Mouse (Mus musculus) erythroblast, embryonic 14.5 days (primary cell): ENCODE data around the gene Nudt4. TPM values are rescaled to one million over a fixed set of nuclear protein-coding genes. Genes with fewer than 3 reads are reported as not detected.

Experiments
- H3K27me3 ChIP-seq: 2 replicates; pipeline ENCODE4 v1.6.1; 2012; ENCODE audit warnings: inconsistent platforms; ENCODE audit not compliant: control insufficient read depth
- H3K36me3 ChIP-seq: 2 replicates; pipeline ENCODE4 v1.6.1; 2012; ENCODE audit warnings: mild to moderate bottlenecking, inconsistent platforms; ENCODE audit not compliant: control insufficient read depth
- H3K4me1 ChIP-seq: 2 replicates; pipeline ENCODE4 v1.6.1; 2012; ENCODE audit warnings: inconsistent platforms; ENCODE audit not compliant: control insufficient read depth
- H3K4me3 ChIP-seq: replicated peaks from 2 replicates; pipeline ENCODE3; 2012; ENCODE audit warnings: moderate library complexity, mild to moderate bottlenecking, inconsistent platforms
- H3K9me3 ChIP-seq: 2 replicates; pipeline ENCODE4 v1.6.1; 2012; ENCODE audit warnings: low read length, inconsistent platforms, mixed read lengths; ENCODE audit not compliant: control insufficient read depth
- GATA1 ChIP-seq: IDR thresholded peaks from 2 replicates; pipeline ENCODE4 v1.6.1; 2012; ENCODE audit warnings: low read length, inconsistent platforms, mixed read lengths
- TAL1 ChIP-seq: IDR thresholded peaks from 3 replicates; pipeline ENCODE4 v1.6.1; 2012; ENCODE audit warnings: low read length, inconsistent platforms, mixed read lengths
- polyA plus RNA-seq: library from polyadenylated mRNA; stranded (reverse); fragments of >175 nt; gene quantifications from 2 replicates; pipeline ENCODE4 v1.2.3, GENCODE M21; 2012

Gene Nudt4
- polyA plus RNA-seq, 1 experiment: 28.8 TPM

DNA sequence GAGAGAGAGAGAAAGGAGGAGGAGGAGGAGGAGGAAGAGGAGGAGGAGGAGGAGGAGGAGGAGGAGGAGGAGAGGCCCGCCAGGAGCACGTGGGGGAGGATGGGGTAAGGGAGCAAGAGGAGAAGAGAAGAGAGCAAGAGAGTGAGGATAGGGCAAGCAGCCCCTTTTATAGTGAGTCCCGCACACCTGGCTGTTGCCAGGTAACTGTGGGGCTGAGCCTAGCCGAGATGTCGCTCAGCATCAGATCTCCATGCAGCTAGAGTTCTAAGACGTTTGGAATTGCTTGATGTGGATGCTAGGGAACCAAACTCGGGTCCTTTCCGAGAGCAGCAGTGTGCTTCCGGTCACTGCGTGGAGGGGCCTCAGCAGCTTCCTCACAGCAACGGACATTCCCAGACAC, 30.5 kb upstream of the Nudt4 start:
- TF ChIP-seq GATA1 (no peak), TAL1 (no peak)
- Histone ChIP-seq H3K9me3 (no peaks in the 10 kb centered on the region), H3K4me1 (peaks cover 27% of the 10 kb centered on the region), H3K27me3 (peaks cover 3% of the 10 kb centered on the region; the same call in 1 of the 2 replicates), H3K36me3 (no peaks in the 10 kb centered on the region), H3K4me3 (no peak overlapping the region)

DNA sequence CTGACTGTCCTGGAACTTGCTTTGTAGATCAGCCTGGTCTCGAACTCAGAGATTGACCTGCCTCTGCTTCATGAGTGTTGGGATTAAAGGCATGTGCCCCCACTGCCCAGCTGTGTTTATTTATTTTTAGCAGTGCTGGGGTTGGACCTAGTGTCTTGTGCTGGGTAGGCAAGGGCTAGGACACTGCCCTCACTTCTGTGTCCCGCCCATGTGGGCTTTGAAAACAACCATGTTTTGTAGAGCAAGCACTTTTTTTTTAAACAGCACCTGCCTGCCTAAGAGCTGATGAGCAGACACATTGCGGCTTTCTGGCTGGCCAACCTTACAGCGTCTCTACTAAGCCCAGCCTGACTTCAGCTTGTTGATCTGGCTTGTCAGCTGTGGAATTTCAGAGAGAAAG, 27.3 kb upstream of the Nudt4 start:
- H3K27me3 ChIP-seq: peaks cover 3% of the 10 kb centered on the region; the same call in 1 of the 2 replicates
- no peaks in the 10 kb centered on the region for H3K36me3 ChIP-seq
- peaks cover 4% of the 10 kb centered on the region; the same call in 1 of the 2 replicates for H3K9me3 ChIP-seq
- H3K4me3 ChIP-seq: no peak overlapping the region
- no peak for TF ChIP-seq GATA1
- TF ChIP-seq TAL1: no peak
- peaks cover 17% of the 10 kb centered on the region for H3K4me1 ChIP-seq

DNA sequence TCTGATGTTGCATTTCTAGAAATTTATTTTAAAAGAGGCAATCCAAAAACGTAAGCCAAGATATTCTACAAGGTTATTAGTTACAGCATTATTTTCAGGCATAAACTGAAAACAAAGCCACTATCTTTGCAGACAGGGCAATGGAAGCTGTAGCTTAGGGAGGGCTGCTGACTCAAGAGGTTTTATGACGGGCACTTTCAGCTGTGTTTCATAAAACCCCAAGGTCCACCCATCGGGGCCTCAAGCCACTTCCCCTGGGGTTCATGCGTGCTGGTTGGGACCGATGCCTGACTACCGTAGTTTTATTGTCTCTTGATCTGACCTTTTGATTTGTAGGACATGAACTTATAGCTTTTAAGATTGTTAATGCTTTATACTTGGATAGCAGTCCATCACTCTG, 26.2 kb upstream of the Nudt4 start:
- peaks cover 4% of the 10 kb centered on the region; the same call in 1 of the 2 replicates for H3K9me3 ChIP-seq
- TF ChIP-seq GATA1: no peak
- no peak for TF ChIP-seq TAL1
- no peaks in the 10 kb centered on the region for H3K36me3 ChIP-seq
- peaks cover 3% of the 10 kb centered on the region; the same call in 1 of the 2 replicates for H3K27me3 ChIP-seq
- H3K4me1 ChIP-seq: peaks cover 11% of the 10 kb centered on the region
- no peak overlapping the region for H3K4me3 ChIP-seq

DNA sequence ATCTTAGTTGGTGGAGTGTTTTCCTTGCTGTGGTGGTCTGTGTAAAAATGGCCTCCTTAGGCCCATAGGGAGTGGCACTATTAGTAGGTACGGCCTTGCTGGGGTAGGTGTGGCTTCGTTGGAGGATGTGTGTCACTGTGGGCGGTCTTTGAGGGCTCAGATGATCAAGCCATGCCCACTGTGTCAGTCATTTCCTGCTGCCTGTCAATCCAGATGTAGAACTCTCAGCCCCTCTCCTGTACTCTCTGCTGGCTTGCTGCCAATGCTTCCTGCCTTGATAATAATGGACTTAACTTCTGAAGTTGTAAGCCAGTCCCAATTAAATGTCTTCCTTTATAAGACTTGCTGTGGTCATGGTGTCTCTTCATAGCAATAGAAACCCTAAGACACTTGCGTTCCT, 25.2 kb upstream of the Nudt4 start:
- peaks cover 2% of the 10 kb centered on the region for H3K27me3 ChIP-seq
- H3K4me1 ChIP-seq: peaks cover 6% of the 10 kb centered on the region
- H3K9me3 ChIP-seq: peaks cover 4% of the 10 kb centered on the region; the same call in 1 of the 2 replicates
- H3K4me3 ChIP-seq: no peak overlapping the region
- no peak for TF ChIP-seq GATA1
- TF ChIP-seq TAL1: no peak
- no peaks in the 10 kb centered on the region for H3K36me3 ChIP-seq

DNA sequence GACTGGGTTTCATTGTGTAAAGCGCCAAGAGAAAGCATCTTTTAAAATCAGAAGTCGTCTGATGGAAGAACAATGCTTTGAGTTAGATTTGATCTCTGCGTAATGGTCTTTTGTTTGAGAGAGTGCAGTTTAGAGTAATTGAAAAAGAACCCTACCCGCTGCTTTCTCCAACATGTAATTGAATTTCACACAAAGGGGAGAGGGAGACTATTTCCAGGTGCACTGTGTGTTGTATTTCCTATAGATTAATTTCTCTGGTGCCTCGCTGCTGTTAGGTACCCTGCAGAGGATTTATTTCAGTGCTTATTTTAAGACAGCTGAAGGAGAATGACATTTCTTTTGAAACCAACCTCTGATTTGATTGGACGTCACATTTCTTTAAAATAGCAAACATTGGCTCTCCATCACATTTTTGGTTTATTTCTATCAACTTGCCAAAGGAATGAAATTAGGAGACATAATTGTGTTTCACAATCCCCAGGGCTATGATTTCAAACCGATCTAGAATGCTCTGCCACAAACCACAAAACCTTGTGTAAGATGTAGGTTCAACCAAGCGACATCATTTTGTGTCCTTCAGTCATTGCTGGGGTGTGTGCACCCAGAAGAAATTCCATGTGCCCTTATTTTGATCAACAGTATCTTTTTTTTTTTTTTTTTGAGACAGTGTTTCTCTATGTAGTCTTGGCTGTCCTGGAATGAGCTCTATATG, 23.7 kb upstream of the Nudt4 start:
- Histone ChIP-seq H3K27me3 (peaks cover 10% of the 10 kb centered on the region), H3K4me3 (no peak overlapping the region), H3K4me1 (no peaks in the 10 kb centered on the region), H3K36me3 (no peaks in the 10 kb centered on the region), H3K9me3 (peaks cover 4% of the 10 kb centered on the region; the same call in 1 of the 2 replicates)
- no peak for TF ChIP-seq TAL1

DNA sequence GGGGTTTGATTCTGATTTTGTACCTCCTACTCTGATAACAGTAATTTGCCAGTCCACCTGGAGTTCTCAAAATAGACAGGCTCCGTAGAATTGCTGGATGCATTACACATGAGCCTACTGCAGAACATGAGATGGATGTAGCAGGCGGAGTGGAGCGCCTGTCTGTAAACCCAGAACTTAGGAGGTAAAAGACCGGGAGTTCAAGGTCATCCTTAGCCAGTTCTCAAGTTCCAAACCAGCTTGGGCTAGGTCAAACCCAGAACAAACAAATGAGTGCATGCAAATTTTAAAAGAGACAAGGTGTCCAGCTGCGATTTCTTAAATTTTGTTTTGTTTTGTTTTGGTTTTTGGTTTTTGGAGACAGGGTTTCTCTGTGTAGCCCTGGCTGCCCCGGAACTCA, 21.6 kb upstream of the Nudt4 start:
- H3K4me1 ChIP-seq: no peaks in the 10 kb centered on the region
- no peak for TF ChIP-seq GATA1
- no peak for TF ChIP-seq TAL1

DNA sequence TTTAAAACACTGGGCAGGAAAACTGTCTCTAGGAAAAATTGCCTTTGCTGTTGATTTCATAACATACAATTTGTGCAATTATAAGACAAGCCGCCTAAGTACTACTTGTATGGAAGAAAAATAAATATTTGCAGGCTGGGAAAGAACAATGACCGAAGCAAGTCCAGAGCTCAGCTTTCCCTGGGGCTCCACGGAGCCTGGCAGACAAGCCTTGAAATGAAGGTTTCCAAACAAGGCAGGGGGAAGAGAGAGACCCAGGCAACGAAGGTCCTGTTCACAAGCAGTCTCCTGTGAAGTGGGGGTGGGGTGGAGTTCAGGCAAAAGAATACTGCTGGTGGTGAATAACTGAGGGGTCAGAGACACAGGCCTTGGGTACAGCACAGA, 13.6 kb upstream of the Nudt4 start:
- H3K4me1 ChIP-seq: peaks cover 8% of the 10 kb centered on the region
- TF ChIP-seq TAL1: no peak
- TF ChIP-seq GATA1: no peak
- H3K9me3 ChIP-seq: no peaks in the 10 kb centered on the region
- H3K4me3 ChIP-seq: no peak overlapping the region
- H3K27me3 ChIP-seq: peaks cover 26% of the 10 kb centered on the region
- H3K36me3 ChIP-seq: no peaks in the 10 kb centered on the region

More for the DNA sequence above, 21.6 kb upstream of the Nudt4 start:
- H3K4me3 ChIP-seq: no peak overlapping the region
- H3K9me3 ChIP-seq: peaks cover 4% of the 10 kb centered on the region; the same call in 1 of the 2 replicates
- peaks cover 10% of the 10 kb centered on the region for H3K27me3 ChIP-seq
- H3K36me3 ChIP-seq: no peaks in the 10 kb centered on the region

DNA sequence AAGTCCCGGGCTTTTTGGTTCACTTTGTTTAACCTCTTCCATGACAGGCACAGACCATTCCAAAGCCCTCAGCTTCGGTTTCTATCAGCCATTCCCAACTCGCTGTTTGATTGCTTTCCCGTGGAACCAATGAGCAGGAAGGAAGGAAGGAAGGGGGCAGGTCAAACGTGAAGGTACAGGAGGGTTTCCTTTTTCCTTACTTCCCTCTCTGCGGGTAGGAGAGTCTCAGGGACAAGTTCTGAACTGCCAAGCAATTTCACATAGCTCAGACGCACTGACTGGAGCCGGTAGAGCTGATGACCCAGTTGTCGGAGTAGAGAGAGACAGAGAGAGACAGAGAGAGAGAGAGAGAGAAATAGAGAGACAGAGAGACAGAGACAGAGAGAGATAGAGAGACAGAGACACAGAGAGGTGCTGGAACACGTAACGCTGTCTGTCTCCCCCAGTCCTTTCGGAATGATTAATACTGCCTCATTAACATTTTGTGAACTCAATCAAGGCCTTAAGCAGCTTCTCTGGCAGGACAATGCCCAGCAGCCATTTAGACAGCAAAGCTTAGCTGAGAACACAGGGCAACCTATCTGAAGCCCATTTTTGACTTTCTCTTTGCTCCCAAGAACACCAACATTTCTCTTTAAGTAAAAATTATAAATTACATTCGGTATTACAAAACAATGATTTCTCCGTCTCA, 13.1 kb upstream of the Nudt4 start:
- Histone ChIP-seq H3K4me3 (no peak overlapping the region), H3K36me3 (no peaks in the 10 kb centered on the region), H3K27me3 (peaks cover 26% of the 10 kb centered on the region), H3K4me1 (peaks cover 11% of the 10 kb centered on the region), H3K9me3 (no peaks in the 10 kb centered on the region)
- TF ChIP-seq GATA1: no peak
- no peak for TF ChIP-seq TAL1

DNA sequence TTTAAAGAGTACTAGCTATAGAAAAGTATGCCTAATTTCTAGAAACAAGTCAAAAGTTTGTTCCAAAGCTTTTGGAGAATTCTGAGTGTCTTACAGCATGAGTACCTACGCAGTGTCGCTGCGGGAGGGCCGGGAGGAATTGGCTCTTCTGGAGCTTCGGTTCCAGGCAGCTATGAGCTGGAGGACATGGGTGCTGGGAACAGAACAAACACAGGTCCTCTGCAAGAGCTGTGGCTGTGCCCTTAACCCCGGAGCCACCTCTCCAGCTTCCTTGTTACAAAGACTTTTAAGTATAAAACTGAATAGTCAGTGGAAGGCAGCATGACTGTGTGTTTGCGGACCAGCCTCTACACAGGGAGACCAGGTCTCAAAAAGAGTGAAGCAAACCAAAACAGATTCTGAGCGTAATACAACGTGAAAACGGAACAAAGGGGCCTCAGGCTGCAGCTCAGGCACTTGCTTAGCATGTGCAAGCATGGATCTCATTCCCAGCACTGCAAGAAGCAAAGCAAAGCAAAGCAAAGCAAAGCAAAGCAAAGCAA, 12.0 kb upstream of the Nudt4 start:
- Histone ChIP-seq H3K27me3 (peaks cover 26% of the 10 kb centered on the region), H3K9me3 (no peaks in the 10 kb centered on the region), H3K4me1 (peaks cover 15% of the 10 kb centered on the region), H3K4me3 (no peak overlapping the region), H3K36me3 (no peaks in the 10 kb centered on the region)
- TF ChIP-seq GATA1: no peak
- no peak for TF ChIP-seq TAL1
